Mouse (Mus musculus): ENCODE data around the gene Acot1. TPM values are rescaled to one million over a fixed set of nuclear protein-coding genes. Genes with fewer than 3 reads are reported as not detected.

Acot1 gene
- polyA plus RNA-seq, 1 experiment from 2014 or later: 36.0 TPM

Other genes starting within 250 kb of the Acot1 start
- 0.06 TPM in 1 of 2 replicates, not detected in the other for gene Papln, start 245.9 kb upstream of the Acot1 start, polyA plus RNA-seq (2014; fragmentation: Nextera tagmentation; extraction: Ambion mirVana)
- gene Numb, start 87.6 kb upstream of the Acot1 start, polyA plus RNA-seq (2014; fragmentation: Nextera tagmentation; extraction: Ambion mirVana): 30.7 and 36.0 TPM in 2 replicates
- gene Riox1, start 58.9 kb upstream of the Acot1 start, polyA plus RNA-seq (2014; fragmentation: Nextera tagmentation; extraction: Ambion mirVana): 15.0 and 17.4 TPM in 2 replicates
- not detected in 2 replicates for gene Heatr4, start 24.6 kb upstream of the Acot1 start, polyA plus RNA-seq (2014; fragmentation: Nextera tagmentation; extraction: Ambion mirVana)
- gene Acot2, start 21.6 kb upstream of the Acot1 start, polyA plus RNA-seq (2014; fragmentation: Nextera tagmentation; extraction: Ambion mirVana): 10.8 and 12.9 TPM in 2 replicates
- 0.46 and 0.56 TPM in 2 replicates for gene Acot4, start 28.9 kb downstream of the Acot1 start, polyA plus RNA-seq (2014; fragmentation: Nextera tagmentation; extraction: Ambion mirVana)
- gene Gm49366, start 29.4 kb downstream of the Acot1 start, polyA plus RNA-seq (2014; fragmentation: Nextera tagmentation; extraction: Ambion mirVana): not detected in 2 replicates
- gene Acot3, start 42.7 kb downstream of the Acot1 start, polyA plus RNA-seq (2014; fragmentation: Nextera tagmentation; extraction: Ambion mirVana): 0.15 and 0.24 TPM in 2 replicates
- gene Acot5, start 59.8 kb downstream of the Acot1 start, polyA plus RNA-seq (2014; fragmentation: Nextera tagmentation; extraction: Ambion mirVana): not detected in 2 replicates
- gene Acot6, start 91.2 kb downstream of the Acot1 start, polyA plus RNA-seq (2014; fragmentation: Nextera tagmentation; extraction: Ambion mirVana): 1.0 and 1.7 TPM in 2 replicates
- gene Dnal1, start 104.9 kb downstream of the Acot1 start, polyA plus RNA-seq (2014; fragmentation: Nextera tagmentation; extraction: Ambion mirVana): 3.9 and 6.8 TPM in 2 replicates
- gene Pnma1, start 139.0 kb downstream of the Acot1 start, polyA plus RNA-seq (2014; fragmentation: Nextera tagmentation; extraction: Ambion mirVana): 0.88 and 1.0 TPM in 2 replicates
- 3.6 and 4.1 TPM in 2 replicates for gene Elmsan1, start 209.4 kb downstream of the Acot1 start, polyA plus RNA-seq (2014; fragmentation: Nextera tagmentation; extraction: Ambion mirVana)